ENCODE assay signal across 8 mouse cellular contexts in genomic region chr7:127800435-127801009, GRCm38 (mm10). TPM values are rescaled to one million over a fixed set of nuclear protein-coding genes. Genes with fewer than 3 reads are reported as not detected.
DNase-seq lines count a peak whose midpoint lies in the region; ATAC-seq and TF ChIP-seq lines count a peak whose summit lies in the region.

Gene Hsd3b7, plus strand, starts transcription at chr7:127800604.

- TF ChIP-seq POLR2A in olfactory bulb, adult 2 months (IDR thresholded peaks at IDR 0.05; ENCODE audit: insufficient read depth, low read depth, low read length) = peak; percentile 27; the same call in 1 of the 2 replicates

- H3K9ac ChIP-seq in lung, embryonic 15.5 days = peak within 1 kb of the TSS; percentile 18; the same call in 1 of the 2 replicates

- peak; percentile 94 for DNase-seq in Muller cell, postnatal 12 days (ENCODE audit: inconsistent ontology term)
- DNase-seq in cerebellum, adult 9-11 months = peak; percentile 91
- DNase-seq in frontal cortex, adult 2 months (ENCODE audit: extremely low spot score in 1 of 2, low spot score in 1 of 2) = peak; percentile 67 to 92
- peak; percentile 91 for DNase-seq in hindbrain, embryonic 10.5 days (ENCODE audit: low spot score)
- DNase-seq in layer of hippocampus, adult 9-10 months (ENCODE audit: low spot score) = peak; percentile 86
- peak; percentile 53 to 59 for DNase-seq in thymus, adult 18-20 months

- no peaks in the 10 kb centered on the region for H3K9me3 ChIP-seq in hindbrain, embryonic 10.5 days
- H3K9me3 ChIP-seq in lung, embryonic 15.5 days = no peaks in the 10 kb centered on the region

- peak; percentile 89 for ATAC-seq in lung, embryonic 15.5 days (ENCODE audit: borderline replicate concordance, extremely low read depth, low FRiP score, low TSS enrichment)

- 0 out of 2 replicates have a peak, but pooled peaks cover 11% of the 10 kb centered on the region for H3K4me1 ChIP-seq in hindbrain, embryonic 10.5 days (replicated peaks)
- H3K4me1 ChIP-seq in lung, embryonic 15.5 days = peaks cover 12% of the 10 kb centered on the region
- peaks cover 27% of the 10 kb centered on the region for H3K4me1 ChIP-seq in olfactory bulb, adult 2 months (ENCODE audit: control insufficient read depth, insufficient read depth, low read length)

- H3K4me2 ChIP-seq in lung, embryonic 15.5 days = peak within 1 kb of the TSS; percentile 52

- 33% methylated on average over 6 of the region's 6 CpGs for WGBS in hindbrain, embryonic 10.5 days
- WGBS in lung, embryonic 15.5 days = 22% methylated on average over 6 of the region's 6 CpGs
- WGBS in olfactory bulb, adult 2 months = 15% methylated on average over 6 of the region's 6 CpGs

- H3K36me3 ChIP-seq in hindbrain, embryonic 10.5 days = peaks cover 94% of the 10 kb centered on the region
- peaks cover 46% of the 10 kb centered on the region for H3K36me3 ChIP-seq in lung, embryonic 15.5 days

- H3K27ac ChIP-seq in hindbrain, embryonic 10.5 days = 0 out of 2 replicates have a peak within 1 kb of the TSS, but pooled peaks have one; percentile 19
- 0 out of 2 replicates have a peak within 1 kb of the TSS, but pooled peaks have one; percentile 13 for H3K27ac ChIP-seq in lung, embryonic 15.5 days
- peak within 1 kb of the TSS; percentile 66 for H3K27ac ChIP-seq in olfactory bulb, adult 2 months (ENCODE audit: insufficient read depth, low read depth, low read length)

- H3K27me3 ChIP-seq in hindbrain, embryonic 10.5 days (ENCODE audit: insufficient read depth, poor library complexity, severe bottlenecking) = no peaks in the 10 kb centered on the region
- H3K27me3 ChIP-seq in lung, embryonic 15.5 days = no peaks in the 10 kb centered on the region

- peak; percentile 90 for TF ChIP-seq CTCF in olfactory bulb, adult 2 months (IDR thresholded peaks at IDR 0.05; ENCODE audit: insufficient read depth, low read depth, low read length)

- peak within 1 kb of the TSS; percentile 16; the same call in 1 of the 2 replicates for H3K4me3 ChIP-seq in hindbrain, embryonic 10.5 days
- peak within 1 kb of the TSS; percentile 31 for H3K4me3 ChIP-seq in lung, embryonic 15.5 days
- H3K4me3 ChIP-seq in olfactory bulb, adult 2 months (ENCODE audit: insufficient read depth, low read depth, low read length) = peak within 1 kb of the TSS; percentile 29

RNA-seq across cellular contexts. Expression of gene Hsd3b7, which starts in this region (rescaled TPM):
- 15.7 and 17.3 TPM in 2 replicates for polyA plus RNA-seq in frontal cortex, adult 2 months (2012; rRNA removed)
- polyA plus RNA-seq in hindbrain, embryonic 10.5 days (2016; fragmentation: Nextera tagmentation; extraction: Ambion mirVana) = 7.4 and 7.8 TPM in 2 replicates
- 21.1 and 24.3 TPM in 2 replicates for polyA plus RNA-seq in lung, embryonic 15.5 days (2015; fragmentation: Nextera tagmentation; extraction: Ambion mirVana)
- not detected in 2 replicates for polyA plus RNA-seq in olfactory bulb, adult 2 months (2012; ENCODE audit: insufficient read depth, insufficient read length, low replicate concordance, missing spikeins)

Comparison
In these comparisons a context has a peak if more than half of its experiments do, and no peak if none do; other contexts are left out.
1. Peak in every context shown above with its lines: DNase-seq, ATAC-seq, H3K4me3 ChIP-seq and H3K27ac ChIP-seq.
2. H3K27ac ChIP-seq: peak in every context shown above with its lines; median percentile 66 in olfactory bulb, adult 2 months; 19 in hindbrain, embryonic 10.5 days; 13 in lung, embryonic 15.5 days.